ENCODE assay signal across 8 mouse cellular contexts in the genomic region with DNA sequence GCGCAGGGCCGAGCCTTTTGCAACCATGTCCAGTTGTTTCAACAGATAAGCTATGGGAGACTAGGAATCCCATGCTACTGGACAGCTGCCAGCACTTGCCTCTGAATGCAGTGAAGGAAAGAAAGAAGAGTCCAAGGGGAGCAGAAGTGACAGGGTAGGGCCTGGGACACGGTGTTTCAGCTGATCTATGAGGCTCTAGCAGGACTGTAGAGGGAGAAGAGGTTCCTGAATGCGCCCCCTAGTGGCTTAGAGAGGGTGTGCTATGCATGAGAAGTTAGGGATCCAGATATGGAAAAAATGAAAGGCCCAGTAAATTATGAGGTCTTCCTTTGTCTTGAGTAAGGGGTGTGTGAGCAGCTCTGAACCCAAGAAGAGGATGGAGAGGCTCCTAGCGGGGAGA. TPM values are rescaled to one million over a fixed set of nuclear protein-coding genes. Genes with fewer than 3 reads are reported as not detected.
A peak's percentile ranks its signal among the peaks of the same experiment; 100 is the strongest.
DNase-seq lines count a peak whose midpoint lies in the region; ATAC-seq and TF ChIP-seq lines count a peak whose summit lies in the region.

No protein-coding gene starts in this region.

- TF ChIP-seq CTCF in left cerebral cortex, adult 2 months (IDR thresholded peaks at IDR 0.05) = peak; percentile 83

- no peaks in the 10 kb centered on the region for H3K36me3 ChIP-seq in liver, embryonic 11.5 days (ENCODE audit: control insufficient read depth, insufficient read depth, low read length)

- no peak overlapping the region for H3K27ac ChIP-seq in left cerebral cortex, adult 2 months
- peak overlapping the region; percentile 89 for H3K27ac ChIP-seq in liver, embryonic 11.5 days (ENCODE audit: low read depth, low read length)

- 44% methylated on average over 5 of the region's 5 CpGs for WGBS in liver, embryonic 11.5 days

- no peaks in the 10 kb centered on the region for H3K9me3 ChIP-seq in liver, embryonic 11.5 days (ENCODE audit: control insufficient read depth, low read length)

- peak overlapping the region; percentile 31; the same call in 1 of the 2 replicates for H3K9ac ChIP-seq in liver, embryonic 11.5 days (ENCODE audit: low read depth, low read length)

- H3K4me2 ChIP-seq in liver, embryonic 11.5 days = peak overlapping the region; percentile 55

- H3K4me3 ChIP-seq in left cerebral cortex, adult 2 months = no peak overlapping the region
- no peak overlapping the region for H3K4me3 ChIP-seq in liver, embryonic 11.5 days (ENCODE audit: low read depth, low read length)

- H3K27me3 ChIP-seq in liver, embryonic 11.5 days (replicated peaks; ENCODE audit: control insufficient read depth, insufficient read depth, low read length) = no peaks in the 10 kb centered on the region

- no peak for DNase-seq in left cerebral cortex, adult 2 months (ENCODE audit: extremely low spot score in 1 of 2, low spot score in 2 of 2)
- no peak for DNase-seq in left cerebral cortex, adult 11 months (ENCODE audit: low spot score)
- peak; percentile 17 for DNase-seq in MN1 (ENCODE audit: low spot score)
- DNase-seq in c-Kit-positive CD71-positive TER-119-negative erythroid progenitor cells, embryonic 14.5 days (ENCODE audit: low read depth) = peak; percentile 77
- peak; percentile 44 to 54 for DNase-seq in heart, postnatal 36 days
- peak; percentile 63 for DNase-seq in liver, embryonic 11.5 days (ENCODE audit: low spot score)
- peak; percentile 65 for DNase-seq in retina, postnatal 1 day
- no peak for DNase-seq in frontal cortex, postnatal 14 days (ENCODE audit: low spot score in 2 of 2)

- ATAC-seq in liver, embryonic 11.5 days (replicated peaks; ENCODE audit: low FRiP score) = peak; percentile 78

- intact Hi-C loops in left cerebral cortex, adult 2 months (cut with DNase I) = no loop called here
- intact Hi-C loops in heart, postnatal 36 days (cut with DNase I) = loop anchor here (2.0 to 5.0 kb wide), 2 partner anchors 45 to 87 kb away; no protein-coding TSS in a partner anchor

- H3K4me1 ChIP-seq in liver, embryonic 11.5 days (replicated peaks; ENCODE audit: control insufficient read depth, insufficient read depth, low read length) = peaks cover 32% of the 10 kb centered on the region

RNA-seq across cellular contexts. Expression of a gene that starts 11.4 kb away (rescaled TPM):
- 1 to 10 TPM; 3.6 to 5.2 TPM for total RNA-seq in left cerebral cortex, adult 2 months (2021)
- total RNA-seq in heart, postnatal 36 days (2021) = 100 to 1,000 TPM; 418 to 460 TPM
- polyA plus RNA-seq in liver, embryonic 11.5 days (2014; fragmentation: Nextera tagmentation; extraction: Ambion mirVana) = 26.6 and 31.3 TPM in 2 replicates

RNA-seq across cellular contexts. Expression of a gene that starts 35.1 kb away (rescaled TPM):
- 10 to 100 TPM in 1 of 2 experiments, 1 to 10 TPM in 1; 9.0 to 13.2 TPM for total RNA-seq in left cerebral cortex, adult 2 months (2021)
- 10 to 100 TPM; 19.7 to 20.9 TPM for total RNA-seq in heart, postnatal 36 days (2021)
- 38.3 TPM in 2 replicates for polyA plus RNA-seq in liver, embryonic 11.5 days (2014; fragmentation: Nextera tagmentation; extraction: Ambion mirVana)

Comparison
In these comparisons a context has a peak if more than half of its experiments do, and no peak if none do; other contexts are left out.
1. DNase-seq: peak in MN1 (single experiment), c-Kit-positive CD71-positive TER-119-negative erythroid progenitor cells, embryonic 14.5 days (single experiment), heart, postnatal 36 days (2 of 2), liver, embryonic 11.5 days (single experiment) and retina, postnatal 1 day (single experiment); none in left cerebral cortex, adult 2 months (0 of 2), left cerebral cortex, adult 11 months (single experiment) and frontal cortex, postnatal 14 days (0 of 2).
2. RNA of a gene that starts 11.4 kb away (total RNA-seq): 418 to 460 TPM in heart, postnatal 36 days; 3.6 to 5.2 TPM in left cerebral cortex, adult 2 months; every median in the first group is over 10 times any median in the second.